Mouse (Mus musculus) left cerebral cortex, postnatal 10 days (tissue): ENCODE results near the gene Gabarap. TPM values are rescaled to one million over a fixed set of nuclear protein-coding genes. Genes with fewer than 3 reads are reported as not detected.
A peak's percentile ranks its signal among the peaks of the same experiment; 100 is the strongest.

ENCODE experiments used
- DNase-seq, 2 experiments: peaks; one replicate each; pipeline ENCODE4 v3.0.0; 2021 to 2022; ENCODE audit warnings: low spot score in 2 of 2, mixed read lengths in 1 of 2; ENCODE audit errors: extremely low spot score in 1 of 2
- intact Hi-C: fragments of 180-260 bp; cut with DNase I; formaldehyde crosslinking; loops from one replicate; pipeline ENCODE4 v1.15.1; 2025
- total RNA-seq, 2 experiments: library from RNA; stranded (reverse); gene quantifications; 2 replicates each; pipeline ENCODE4 v1.2.3; 2021

The Gabarap gene
- total RNA-seq, 2 experiments from 2014 or later, result 252 to 266 TPM

DNA sequence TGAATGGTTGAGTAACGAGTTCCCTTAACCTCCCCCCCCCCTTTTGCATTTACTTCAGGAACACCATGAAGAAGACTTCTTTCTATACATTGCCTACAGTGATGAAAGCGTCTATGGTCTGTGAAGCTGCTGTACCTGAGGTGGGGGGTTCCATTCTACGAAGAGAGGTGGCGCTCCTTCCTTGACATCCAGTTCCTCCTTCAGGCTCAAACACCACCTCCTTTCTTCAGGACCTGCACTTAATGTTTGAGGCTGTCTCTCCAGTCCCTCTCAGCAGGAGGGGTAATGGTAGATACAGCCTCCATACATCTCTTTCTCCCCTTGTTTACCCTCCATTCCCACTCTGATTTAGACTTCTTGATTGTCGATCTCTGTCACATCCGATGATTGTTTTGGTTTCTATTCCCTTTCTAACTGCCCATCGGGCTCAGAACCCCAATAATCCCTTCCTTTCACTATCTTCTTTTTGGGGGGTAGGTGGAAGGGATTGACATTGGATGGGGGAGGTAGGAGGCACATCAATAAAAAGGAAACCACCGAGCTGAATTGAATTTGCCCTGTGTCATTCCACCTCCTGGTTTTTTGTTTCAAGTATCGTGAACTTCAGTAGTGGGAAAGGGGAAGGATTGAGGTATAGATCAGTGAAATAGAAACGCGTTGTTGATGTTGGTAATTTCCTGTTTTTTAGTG lies 3.6 kb downstream of the Gabarap start:
- no peak for DNase-seq
- intact Hi-C loops, result no loop called here

DNA sequence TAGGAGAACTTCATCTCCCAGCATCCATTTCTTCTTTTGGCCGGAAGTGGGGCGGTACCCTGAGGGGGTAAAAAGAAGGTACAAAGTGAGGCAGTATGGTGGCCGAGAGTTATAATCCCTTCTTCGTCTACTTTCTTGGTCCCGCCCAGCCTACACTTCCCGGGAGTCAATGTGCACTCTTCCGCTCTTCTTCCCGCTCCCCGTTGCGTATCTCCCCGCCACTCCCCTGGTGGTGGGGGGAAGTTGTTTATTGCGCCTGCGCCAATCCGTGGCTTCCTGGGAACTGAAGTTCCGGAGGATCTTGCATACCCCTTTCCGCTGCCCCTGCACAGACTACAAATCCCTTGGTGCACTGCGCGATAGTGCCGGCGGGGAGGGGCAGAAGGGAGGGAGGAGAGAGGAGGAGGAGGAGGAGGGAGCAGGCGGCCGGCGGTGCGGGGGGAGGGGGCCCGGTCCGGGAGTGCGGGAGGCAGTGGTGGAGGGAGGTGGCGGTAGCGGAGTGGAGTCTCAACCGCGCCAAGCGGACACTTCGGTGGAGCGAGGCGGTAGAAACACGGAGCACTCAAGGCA lies 4.5 kb downstream of the Gabarap start, which contains the start of gene Phf23:
Gene Phf23 (plus strand): TSS at position 387 of the 570 bp plus-strand sequence.
- peak; percentile 96 to 98 for DNase-seq
- intact Hi-C loops, result no loop called here

DNA sequence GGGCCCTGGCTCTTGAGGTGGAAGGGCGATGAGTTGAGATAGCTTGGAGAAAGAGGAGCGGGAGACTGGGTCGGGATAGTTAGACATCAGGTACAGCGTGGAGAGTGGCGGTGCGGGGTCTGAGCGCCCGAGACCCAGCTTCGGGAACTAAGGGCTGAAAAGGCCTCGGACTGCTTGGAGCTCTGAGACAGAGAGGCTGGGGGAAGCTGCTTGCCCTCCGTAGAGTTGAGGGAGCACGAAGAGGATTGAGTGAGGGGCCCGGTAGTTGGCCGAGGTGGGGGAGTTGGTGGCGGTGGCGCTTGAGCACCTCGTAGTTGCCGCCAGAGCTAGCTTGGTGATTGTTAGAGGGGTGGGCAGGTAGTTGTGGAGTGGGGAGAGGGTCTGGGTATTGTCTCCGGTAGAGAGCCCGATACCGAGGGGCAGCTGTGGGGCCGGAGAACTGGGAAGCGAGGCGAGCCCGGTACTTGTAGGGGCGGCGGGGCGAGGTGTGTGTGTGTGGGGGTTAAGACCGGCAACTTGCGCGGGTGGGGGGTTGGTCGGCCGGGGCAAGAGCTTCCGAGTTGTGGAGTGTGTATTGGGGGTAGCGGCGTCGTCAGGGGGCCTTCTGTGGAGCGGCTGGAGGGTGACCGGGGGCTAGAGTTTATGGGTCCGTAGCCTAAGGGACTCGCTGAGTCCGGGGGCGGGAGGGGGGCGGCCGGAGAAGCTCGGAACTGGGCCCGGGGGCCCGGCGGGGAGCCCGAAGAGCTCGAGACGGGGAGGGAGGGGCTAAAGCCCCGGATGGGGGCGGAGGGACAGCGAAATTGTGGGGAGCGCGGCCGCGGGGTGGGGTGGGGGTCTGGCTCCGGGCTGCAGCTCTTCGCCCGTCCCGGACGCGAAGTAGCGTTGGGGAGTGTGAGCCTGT lies 5.5 kb downstream of the Gabarap start:
- intact Hi-C loops, result no loop called here
- DNase-seq, result peak in 1 of 2 experiments; percentile 86

- DNase-seq, result peak in 1 of 2 experiments; percentile 93
- intact Hi-C loops, result no loop called here
Observed at GRCm38 (mm10) chr11:69997070-69997509, 6.1 kb downstream of the Gabarap start.

GRCm38 (mm10) chr11:69998567-69999491 lies 7.9 kb downstream of the Gabarap start:
- no peak for DNase-seq
- intact Hi-C loops, result no loop called here

DNA sequence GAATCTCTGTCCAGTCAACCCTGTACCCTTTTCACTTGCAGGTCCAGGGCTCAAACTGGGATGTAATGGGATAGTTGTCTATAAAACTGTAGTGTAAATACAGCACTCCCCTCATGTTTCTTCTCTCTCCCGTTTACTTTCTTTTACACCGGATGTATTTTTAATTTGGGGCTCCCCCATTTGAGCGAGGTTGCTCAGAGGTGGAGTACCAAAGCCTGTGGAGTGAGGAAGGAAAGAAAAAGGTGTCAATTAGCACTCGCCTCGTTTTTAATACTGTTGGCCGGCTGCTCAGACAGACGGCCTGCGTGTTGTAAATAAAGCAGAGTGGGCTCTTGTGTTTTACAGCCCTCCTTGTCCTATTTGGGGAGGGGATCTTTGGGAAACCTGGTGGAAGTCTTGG lies 8.7 kb downstream of the Gabarap start:
- DNase-seq, result no peak
- intact Hi-C loops, result no loop called here

DNA sequence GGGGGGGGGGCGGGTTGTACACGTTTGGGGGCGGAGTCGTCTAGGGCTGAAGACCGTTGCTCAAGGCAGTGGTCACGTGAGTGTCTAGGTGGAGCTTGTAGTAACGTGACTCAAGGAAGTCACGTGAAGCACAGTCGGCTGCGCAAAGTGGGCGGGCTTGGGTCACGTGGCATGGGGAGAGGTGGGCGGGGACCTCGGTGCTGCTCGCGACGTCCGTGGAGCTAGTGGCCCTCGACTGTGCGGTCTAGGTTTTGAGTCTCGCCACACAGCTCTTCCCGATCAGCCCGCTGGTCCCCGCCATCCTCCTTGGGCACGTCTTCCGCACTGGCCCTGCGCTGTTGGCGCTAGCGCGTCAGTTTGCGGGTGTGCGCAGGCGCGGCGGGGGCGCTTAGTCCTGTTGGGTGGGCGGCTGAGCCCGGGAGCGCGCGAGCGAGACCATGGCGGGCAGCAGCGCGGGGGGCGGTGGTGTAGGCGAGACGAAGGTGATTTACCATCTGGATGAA lies 9.5 kb downstream of the Gabarap start, which contains the start of gene Dvl2:
Gene Dvl2 (plus strand): TSS at position 200 of the 503 bp plus-strand sequence.
- intact Hi-C loops, result no loop called here
- DNase-seq, result peak; percentile 91 to 95

- DNase-seq, result no peak
- intact Hi-C loops, result no loop called here
Observed at GRCm38 (mm10) chr11:70001159-70001558, 10.2 kb downstream of the Gabarap start.

DNA sequence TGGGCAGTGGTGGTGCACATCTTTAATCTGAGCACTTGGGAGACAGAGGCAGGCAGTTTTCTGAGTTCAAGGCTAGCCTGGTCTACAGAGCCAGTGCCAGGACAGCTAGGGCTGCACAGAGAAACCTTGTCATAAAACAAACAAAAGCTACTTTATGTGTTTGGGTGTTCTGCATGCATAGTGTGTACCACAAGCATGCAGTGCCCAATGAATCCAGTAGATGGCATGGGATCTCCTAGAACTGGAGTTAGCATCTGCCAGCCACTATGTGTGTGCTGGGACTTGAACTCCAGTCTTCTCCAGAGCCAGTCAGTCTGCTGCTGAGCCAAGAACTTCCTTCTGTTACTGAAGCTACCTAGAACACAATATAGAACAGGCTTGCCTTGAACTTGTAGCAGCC lies 10.9 kb downstream of the Gabarap start:
- intact Hi-C loops, result no loop called here
- DNase-seq, result no peak

- no peak for DNase-seq
- intact Hi-C loops, result no loop called here
Observed at GRCm38 (mm10) chr11:70002471-70002870, 11.5 kb downstream of the Gabarap start.

DNA sequence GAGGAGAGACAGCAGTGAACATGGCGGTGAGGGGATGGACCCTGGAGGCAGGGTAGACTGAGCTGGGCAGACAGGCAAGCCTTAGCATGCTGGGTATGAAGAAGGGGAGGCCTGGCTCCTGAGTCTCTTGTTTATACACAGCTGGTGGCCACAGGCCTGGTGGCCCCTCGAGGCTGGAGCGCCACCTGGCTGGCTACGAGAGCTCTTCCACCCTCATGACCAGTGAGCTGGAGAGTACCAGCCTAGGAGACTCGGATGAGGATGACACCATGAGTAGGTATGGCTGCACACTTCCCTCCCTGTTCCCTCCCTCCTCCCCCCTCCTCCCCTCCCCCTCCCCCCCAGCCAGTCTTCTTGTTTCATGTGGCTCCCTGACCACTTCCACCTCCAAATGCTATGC lies 14.6 kb downstream of the Gabarap start:
- intact Hi-C loops, result no loop called here

GRCm38 (mm10) chr11:70010033-70010432 lies 19.1 kb downstream of the Gabarap start:
- no peak for DNase-seq
- intact Hi-C loops, result no loop called here

More for the DNA sequence above, 14.6 kb downstream of the Gabarap start:
- no peak for DNase-seq

- intact Hi-C loops, result no loop called here
- DNase-seq, result no peak
Observed at GRCm38 (mm10) chr11:70010548-70010947, 19.6 kb downstream of the Gabarap start.

- intact Hi-C loops, result no loop called here
- no peak for DNase-seq
Observed at GRCm38 (mm10) chr11:70010961-70011360, 20.0 kb downstream of the Gabarap start.

GRCm38 (mm10) chr11:70012931-70013330 lies 22.0 kb downstream of the Gabarap start:
- intact Hi-C loops, result no loop called here

DNA sequence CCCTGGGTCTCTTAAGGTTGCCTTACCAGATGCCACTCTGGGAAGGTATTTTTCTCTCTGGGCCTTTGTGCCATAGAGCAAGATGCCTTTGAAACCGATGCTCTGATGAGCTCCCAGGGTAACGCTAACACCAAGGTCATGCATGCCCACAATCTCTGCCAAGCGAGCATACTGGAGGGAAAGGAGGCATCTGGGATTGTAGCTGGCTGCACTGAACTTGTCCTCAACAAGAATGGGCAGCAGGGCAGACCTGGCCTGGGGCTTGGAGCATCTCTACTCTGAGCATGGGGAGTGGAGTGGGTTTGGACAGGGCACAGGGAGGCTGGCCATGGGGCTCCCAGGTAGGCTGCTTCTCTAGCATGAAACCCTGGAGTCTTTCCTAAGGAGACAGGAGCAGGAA lies 22.5 kb downstream of the Gabarap start:
- DNase-seq, result no peak
- intact Hi-C loops, result no loop called here

More at GRCm38 (mm10) chr11:70012931-70013330, 22.0 kb downstream of the Gabarap start:
- no peak for DNase-seq

DNA sequence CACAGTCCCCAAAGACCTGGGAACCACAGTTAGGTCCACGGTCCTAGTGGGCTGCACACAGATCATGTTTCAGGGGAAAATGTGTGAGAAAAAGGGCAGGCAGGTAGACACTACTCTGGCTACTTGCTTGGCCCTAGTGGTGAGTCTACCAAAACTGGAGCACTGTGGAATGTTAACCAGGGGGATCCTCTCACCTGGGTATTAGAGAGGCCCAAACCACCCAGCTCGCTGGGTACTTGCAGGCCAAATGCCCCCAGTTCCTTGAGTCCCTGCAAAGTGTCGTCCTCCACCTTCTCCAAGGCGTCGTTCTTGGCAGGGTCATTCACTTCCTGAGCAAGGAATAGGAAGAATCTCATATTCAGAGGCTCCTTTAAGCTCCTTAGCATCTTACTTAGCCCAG lies 23.1 kb downstream of the Gabarap start:
- intact Hi-C loops, result no loop called here
- DNase-seq, result peak in 1 of 2 experiments; percentile 15

GRCm38 (mm10) chr11:70014880-70015558 lies 24.1 kb downstream of the Gabarap start, which contains the start of gene Acadvl:
Gene Acadvl (minus strand): TSS chr11:70015411.
- intact Hi-C loops, result no loop called here
- peak; percentile 78 to 91 for DNase-seq
